Mouse (Mus musculus) colon, adult 2 months (tissue): ENCODE data around the gene Gm21693. TPM values are rescaled to one million over a fixed set of nuclear protein-coding genes. Genes with fewer than 3 reads are reported as not detected.

Experiments
- polyA plus RNA-seq: library from polyadenylated mRNA; depleted of rRNA; stranded (reverse); fragments of >200 nt; gene quantifications from 2 replicates; pipeline ENCODE4 v1.2.3, GENCODE M21; 2012; rRNA removed

Gene Gm21693
- polyA plus RNA-seq: not detected in 2 replicates

DNA sequence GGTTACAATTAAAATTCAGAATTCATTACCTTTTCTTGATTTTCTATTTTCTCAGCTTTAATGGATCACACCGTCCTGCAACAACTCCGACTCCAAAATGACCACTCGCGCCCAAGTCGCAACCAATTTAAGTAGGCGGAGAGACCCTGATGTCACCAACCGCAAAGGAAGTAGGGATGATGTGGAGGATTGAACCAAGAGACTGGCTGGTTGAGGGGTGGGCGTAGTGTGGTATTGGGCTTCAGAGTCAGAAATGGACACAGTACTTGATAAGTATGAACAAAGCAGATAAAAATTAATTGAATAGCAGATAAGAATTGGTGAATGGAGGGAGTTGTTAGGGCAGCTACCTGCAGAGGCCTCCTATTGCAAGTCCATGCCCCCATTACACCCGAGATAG, at the start of gene Gm21693:
TSS of gene Gm21693 (minus strand) at position 101 of the 400 bp plus-strand sequence.

GRCm38 (mm10) chrY:3306349-3306748, 38.8 kb downstream of the Gm21693 start, which contains the start of gene Gm21677:
TSS of gene Gm21677 (minus strand) at chrY:3306449.

Other genes starting within 250 kb of the Gm21693 start
- not detected in 2 replicates for gene Gm21677, start 38.9 kb downstream of the Gm21693 start, polyA plus RNA-seq
- gene Gm21704, start 64.8 kb upstream of the Gm21693 start, polyA plus RNA-seq: not detected in 2 replicates
- not detected in 2 replicates for gene Gm21708, start 64.8 kb upstream of the Gm21693 start, polyA plus RNA-seq